Mouse (Mus musculus): Measurements from ENCODE around the gene Rad50.

Rad50 gene

DNA sequence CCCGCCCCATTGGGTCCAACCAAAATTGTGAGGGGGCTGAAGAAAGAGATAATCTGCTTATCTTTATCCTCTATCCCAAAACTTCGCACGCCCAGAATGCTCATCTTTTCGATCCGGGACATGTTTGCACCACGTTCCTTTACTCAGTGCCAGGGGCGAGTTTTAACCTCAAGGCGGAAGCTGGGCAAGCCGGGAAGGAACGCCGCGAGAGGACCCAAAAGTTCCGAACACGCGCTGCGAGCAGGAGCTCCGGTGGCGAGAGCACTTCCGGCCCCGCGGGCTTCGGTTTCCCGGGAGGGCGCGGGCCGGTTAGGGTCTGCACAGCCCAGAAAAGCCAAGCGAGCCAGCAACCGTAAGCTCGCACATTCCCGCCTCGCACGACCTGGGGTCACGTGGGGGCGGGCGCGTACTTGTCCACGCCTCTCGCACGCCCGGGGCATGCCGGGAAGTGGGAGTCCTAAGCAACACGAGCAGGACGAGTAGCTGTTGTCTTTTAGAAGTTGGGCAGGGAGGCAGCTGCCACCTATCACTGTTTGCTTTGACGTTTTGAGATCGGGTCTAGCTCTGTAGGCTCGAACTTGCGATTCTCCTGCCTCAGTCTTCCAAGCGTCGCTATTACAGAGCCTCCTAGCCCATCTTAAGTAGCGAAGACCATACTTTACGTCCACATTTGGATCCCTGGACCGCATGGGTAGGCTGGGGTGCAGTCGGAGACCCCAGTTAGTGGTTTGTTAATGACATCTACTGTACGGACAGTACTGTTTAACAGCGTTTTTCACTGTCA, at the start of gene Rad50:
Rad50 (minus strand) TSS at position 386 of the 784 bp plus-strand sequence.
- DNase-seq (ENCODE audit: low spot score in 2 of 2): peak; percentile 73 to 86

DNA sequence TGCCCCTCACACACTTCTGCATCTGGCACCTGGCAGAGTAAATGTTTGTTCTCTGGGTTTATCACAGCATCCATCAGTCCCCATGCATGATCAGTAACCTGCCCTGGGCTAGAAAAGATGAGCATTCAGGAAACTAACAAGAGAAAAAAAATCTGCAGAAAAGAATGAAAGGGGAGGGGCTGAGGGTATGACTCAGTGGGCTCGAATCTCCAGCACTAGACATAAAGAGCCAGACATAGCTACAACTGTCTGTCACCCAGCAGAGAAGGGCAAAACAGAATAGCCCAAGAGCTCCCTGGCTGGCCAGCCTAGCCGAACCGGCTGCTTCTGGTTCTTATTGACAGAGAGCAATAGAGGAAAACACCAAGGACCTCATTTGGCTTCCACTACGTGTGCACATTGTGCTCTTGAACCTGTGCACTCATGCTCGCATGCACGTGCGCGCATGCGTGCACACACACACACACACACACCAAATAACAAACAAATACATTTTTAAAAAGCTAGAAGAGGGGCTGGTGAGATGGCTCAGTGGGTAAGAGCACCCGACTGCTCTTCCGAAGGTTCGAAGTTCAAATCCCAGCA, 48.0 kb upstream of the Rad50 start:
- DNase-seq (ENCODE audit: low spot score in 2 of 2): no peak

- no peak for DNase-seq (ENCODE audit: low spot score in 2 of 2)
These were observed 42.7 kb upstream of the Rad50 start for GRCm38 (mm10) chr11:53749716-53750352.

- no peak for DNase-seq (ENCODE audit: low spot score in 2 of 2)
These were observed 42.2 kb upstream of the Rad50 start for GRCm38 (mm10) chr11:53749306-53749705.

- DNase-seq (ENCODE audit: low spot score in 2 of 2): no peak
These were observed 41.5 kb upstream of the Rad50 start for GRCm38 (mm10) chr11:53748614-53749013.

DNA sequence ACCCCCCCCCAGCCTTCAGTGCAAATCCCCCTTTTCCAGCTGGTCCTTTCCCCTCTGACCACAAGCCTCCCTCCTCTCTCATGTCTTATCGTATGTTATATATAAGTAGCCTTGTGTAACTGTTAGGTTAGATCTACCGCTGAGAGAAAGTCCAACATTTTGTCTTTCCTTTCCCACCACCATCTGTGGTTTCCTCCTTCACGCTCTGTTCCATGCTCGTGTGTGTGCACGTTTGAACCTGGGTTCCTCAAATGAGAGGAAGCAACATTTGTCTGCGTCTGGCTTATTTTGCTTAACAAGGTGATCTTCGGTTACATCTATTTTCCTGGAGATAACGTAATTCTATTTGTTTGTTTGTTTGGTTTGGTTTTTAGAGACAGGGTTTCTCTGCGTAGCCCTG, 40.9 kb upstream of the Rad50 start:
- no peak for DNase-seq (ENCODE audit: low spot score in 2 of 2)

- DNase-seq (ENCODE audit: low spot score in 2 of 2): no peak
These were observed 38.1 kb upstream of the Rad50 start for GRCm38 (mm10) chr11:53745260-53745659.

DNA sequence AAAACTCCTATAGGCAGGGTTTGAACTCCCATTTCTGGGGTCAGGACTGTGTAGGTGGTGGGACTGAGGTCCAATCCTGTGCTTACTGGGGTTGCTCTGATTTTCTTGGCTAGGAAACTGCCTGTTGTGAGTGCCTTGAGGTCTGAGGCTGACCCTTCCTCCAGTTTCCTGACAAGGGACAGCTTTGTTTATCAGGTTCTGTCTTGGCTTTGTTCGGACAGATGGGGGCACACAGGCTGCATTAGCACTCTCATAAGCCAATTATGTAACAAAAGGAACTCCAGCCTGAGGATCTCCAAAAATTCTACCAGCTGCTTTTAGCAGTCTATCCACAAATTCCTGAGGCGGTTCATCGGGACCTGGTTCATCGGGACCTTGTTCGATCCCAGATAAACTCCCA, 35.2 kb upstream of the Rad50 start:
- DNase-seq (ENCODE audit: low spot score in 2 of 2): no peak

DNA sequence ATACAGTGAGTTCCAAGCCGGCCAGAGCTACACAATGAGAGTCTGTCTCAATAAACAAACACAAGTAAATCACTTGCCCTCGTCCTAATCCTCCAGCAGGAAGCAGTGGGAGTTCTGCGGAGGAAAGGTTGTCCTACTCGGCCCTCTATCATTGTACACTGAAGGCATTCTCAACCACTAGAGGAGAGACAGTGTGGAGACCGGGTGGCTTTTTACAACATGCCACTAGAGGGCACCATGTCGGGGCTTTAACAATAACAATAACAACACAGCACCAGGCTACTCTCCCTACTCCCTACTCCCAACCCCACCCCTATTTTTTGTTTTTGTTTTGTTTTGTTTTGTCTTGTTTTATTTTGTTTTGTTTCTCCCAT, 30.4 kb upstream of the Rad50 start:
- peak in 1 of 2 experiments; percentile 71 for DNase-seq (ENCODE audit: low spot score in 2 of 2)

DNA sequence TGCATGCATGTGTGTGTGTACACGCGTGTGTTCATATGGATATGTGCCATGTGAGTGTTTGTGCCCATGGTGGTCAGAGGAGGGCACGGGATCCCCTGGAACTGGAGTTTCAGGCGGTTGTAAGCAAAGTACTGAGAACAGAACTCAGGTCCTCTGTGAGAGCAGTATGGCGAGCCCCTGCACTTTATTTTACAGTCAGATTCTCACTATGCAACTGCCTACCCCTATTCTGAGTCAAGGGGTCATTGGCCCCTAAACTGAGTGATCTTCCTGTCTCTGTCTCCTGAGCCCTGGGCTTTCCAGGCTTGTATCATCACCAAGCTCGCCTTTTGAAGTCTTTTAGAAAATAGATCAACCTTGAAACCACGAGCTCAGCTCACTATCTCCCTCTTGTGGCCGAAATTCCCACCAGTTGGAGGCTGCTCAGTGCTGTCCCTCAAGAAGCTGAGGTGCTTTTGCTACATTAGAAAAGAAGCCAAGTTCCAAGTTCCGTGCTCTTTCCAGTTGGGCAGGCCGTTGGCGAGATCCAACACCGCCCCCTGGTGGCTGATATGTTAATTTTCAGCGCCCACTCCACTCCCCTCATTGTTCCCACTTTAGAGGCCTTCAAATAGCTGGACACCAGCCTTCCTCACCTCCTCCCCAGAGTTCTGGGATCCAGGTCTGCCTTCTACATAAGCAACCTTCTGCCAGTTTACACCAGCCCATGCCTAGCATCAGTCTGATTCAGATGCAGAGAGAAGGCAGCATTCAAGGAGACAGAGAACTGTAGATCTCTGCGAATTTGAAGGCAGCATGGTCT, 29.9 kb upstream of the Rad50 start:
- peak; percentile 35 to 79 for DNase-seq (ENCODE audit: low spot score in 2 of 2)

- DNase-seq (ENCODE audit: low spot score in 2 of 2): peak in 1 of 2 experiments; percentile 51
These were observed 28.6 kb upstream of the Rad50 start for GRCm38 (mm10) chr11:53735682-53736245.

GRCm38 (mm10) chr11:53734970-53735681, 28.0 kb upstream of the Rad50 start:
- no peak for DNase-seq (ENCODE audit: low spot score in 2 of 2)

DNA sequence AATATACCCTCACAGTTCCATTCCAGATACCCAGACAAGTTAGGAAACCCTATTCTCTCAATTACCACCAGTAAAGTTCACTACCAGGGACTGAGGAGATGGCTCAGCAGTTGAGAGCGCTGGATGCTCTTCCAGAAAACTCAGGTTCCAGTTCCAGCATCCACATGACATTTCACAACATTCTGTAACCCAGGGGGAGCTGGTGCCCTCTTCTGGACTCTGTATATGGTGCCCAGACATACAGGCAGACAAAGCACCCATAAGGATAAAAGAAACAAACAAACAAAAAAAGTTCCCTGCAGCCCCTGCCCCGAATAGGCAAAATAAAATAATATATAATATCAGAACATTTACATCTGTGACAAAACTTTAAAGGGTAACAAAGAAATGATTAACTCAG, 27.3 kb upstream of the Rad50 start:
- DNase-seq (ENCODE audit: low spot score in 2 of 2): no peak

DNA sequence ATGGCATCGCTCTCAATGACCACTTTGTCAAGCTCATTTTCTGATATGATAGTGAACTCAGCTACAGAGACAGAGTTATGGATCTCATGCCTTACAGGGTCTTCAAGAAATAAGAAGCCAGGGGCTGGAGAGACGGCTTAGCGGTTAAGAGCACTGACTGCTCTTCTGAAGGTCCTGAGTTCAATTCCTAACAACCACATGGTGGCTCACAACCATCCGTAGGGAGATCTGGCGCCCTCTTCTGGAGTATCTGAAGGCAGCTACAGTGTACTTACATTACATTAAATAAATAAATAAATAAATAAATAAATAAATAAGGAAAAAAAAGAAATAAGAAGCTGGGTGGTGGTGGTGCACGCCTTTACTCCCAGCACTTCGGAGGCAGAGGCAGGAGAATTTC, 26.7 kb upstream of the Rad50 start:
- DNase-seq (ENCODE audit: low spot score in 2 of 2): no peak

- no peak for DNase-seq (ENCODE audit: low spot score in 2 of 2)
These were observed 25.1 kb upstream of the Rad50 start for GRCm38 (mm10) chr11:53732244-53732643.

DNA sequence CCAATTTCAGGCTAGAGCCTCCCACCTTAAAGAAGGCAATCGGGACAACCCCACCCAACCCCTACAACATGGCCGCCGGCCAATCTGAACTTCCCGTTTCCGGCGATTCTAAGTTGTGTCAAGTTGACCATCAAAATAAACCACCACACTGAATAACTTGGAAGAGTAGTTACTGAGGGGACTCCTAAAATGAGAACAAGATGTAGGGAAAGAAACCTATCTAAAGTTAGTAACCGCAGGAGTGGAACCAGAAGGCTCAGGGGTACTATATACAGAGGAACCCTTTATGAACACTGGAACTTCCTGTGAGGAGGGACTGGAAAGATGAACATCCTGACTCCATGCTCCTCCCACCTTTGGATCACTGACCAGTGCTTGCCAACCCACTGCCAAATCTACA, 24.3 kb upstream of the Rad50 start:
- no peak for DNase-seq (ENCODE audit: low spot score in 2 of 2)

- no peak for DNase-seq (ENCODE audit: low spot score in 2 of 2)
These were observed 13.6 kb upstream of the Rad50 start, which contains the start of gene Il5 for GRCm38 (mm10) chr11:53720715-53721114. TSS of gene Il5 (plus strand) at chr11:53720794.

GRCm38 (mm10) chr11:53719701-53720100, 12.6 kb upstream of the Rad50 start:
- no peak for DNase-seq (ENCODE audit: low spot score in 2 of 2)

GRCm38 (mm10) chr11:53707718-53708009, 545 bp upstream of the Rad50 start:
- DNase-seq (ENCODE audit: low spot score in 2 of 2): no peak

DNA sequence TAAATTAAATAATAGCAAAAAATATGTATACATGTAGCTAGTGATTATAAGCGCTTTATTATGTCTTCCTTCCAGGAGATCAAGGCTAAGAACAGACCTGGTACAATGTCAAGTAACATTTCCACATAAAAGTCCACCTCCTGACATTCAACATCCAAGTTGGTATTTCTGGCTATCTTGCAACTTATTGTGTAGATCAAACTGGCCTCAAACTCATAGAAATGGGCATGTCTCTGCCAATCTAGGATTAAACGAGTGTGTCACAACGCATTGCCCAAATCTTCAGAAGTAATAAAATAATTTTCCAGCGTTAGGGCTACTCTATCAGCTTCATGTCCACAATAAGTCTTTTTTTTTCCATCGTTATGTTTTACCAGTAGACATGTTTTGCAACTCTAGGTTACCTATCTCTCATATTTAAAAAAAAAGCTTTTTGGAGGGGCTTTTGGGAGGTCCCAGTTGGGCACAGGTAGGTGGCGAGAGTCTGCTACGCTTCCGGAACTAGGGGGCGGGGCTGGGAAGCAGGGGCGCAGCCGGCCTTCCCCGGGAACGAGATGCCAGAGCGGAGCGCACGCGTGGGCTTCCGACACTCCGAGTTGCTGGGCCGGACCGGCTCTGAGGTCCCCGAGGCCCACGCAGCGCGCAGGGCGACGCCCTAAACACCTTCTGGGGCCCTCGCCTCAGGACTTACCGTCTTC, 734 bp downstream of the Rad50 start:
- no peak for DNase-seq (ENCODE audit: low spot score in 2 of 2)

DNA sequence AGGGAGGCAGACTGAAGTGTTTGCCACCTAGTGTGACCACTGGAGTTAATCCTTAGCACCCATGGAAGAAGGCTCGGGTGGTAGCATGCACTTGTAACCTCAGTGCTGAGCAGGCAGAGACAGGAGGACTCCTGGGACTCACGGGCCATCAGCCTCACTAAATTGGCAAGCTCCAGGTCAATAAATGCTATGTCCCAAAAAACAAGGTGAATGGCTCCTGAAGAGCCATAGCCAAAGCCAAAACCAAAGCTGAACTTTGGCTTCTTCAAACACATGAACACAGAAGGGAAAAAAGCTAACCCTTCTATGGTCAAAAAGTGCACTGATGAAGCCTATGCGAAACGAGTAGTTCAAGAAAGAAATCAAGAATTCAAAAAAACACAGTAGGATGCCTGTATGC, 7.8 kb downstream of the Rad50 start:
- DNase-seq (ENCODE audit: low spot score in 2 of 2): no peak

All from left cerebral cortex, adult 9 months (tissue).